Mouse (Mus musculus): ENCODE data around the gene Gapvd1.

DNA sequence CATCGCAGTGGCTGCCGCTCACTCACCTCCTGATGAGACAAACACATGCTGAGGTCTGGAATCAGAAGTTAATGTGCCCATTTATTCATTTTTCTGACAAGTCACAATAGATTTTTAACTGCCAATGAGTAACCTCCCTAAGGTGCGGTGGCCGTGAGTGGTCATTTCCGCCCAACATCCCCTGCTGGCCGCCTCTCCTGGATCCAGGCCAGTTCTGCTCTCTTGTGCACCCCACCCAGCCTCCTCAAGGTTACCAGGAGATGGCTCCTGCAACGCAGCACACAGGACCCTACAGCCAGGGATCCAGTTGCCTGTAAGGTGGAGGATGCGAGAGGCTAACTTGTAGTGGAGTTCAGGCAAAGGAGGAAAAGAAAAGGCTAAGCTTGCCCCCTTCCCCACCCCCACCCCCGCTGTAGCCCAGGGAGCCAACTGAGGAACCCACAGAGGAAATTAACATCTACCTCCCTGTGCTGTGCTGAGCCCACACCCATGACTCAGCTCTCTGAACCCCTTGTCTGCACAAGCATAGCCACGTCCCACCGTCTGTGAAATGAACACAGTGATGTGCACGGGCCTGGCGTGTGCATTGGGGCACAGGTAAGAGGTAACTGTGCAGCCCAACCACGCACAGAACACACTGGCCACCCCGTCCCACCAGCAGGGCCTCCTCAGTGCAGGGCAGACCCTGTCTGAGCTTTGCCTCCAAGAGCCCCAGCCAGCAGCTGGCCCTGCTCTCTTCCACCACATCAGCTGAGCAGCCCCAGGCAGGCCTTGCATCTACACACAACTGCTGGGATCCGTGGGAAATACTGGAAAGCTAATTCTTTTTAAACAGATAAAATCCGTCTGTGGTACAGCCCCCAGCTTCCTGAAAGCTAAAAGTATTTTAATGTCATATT is 127.5 kb downstream of the Gapvd1 start:
- no peak for TF ChIP-seq POLR2A (IDR thresholded peaks at IDR 0.05; ENCODE audit: control insufficient read depth, extremely low read depth, insufficient read depth, low read length, poor library complexity)
- no peak for TF ChIP-seq CTCF (IDR thresholded peaks at IDR 0.05; ENCODE audit: borderline replicate concordance, control insufficient read depth, extremely low read depth, insufficient read depth, low read length, poor library complexity)
